Comparison of ENCODE assay signal across 26 mouse cellular contexts in the genomic region with DNA sequence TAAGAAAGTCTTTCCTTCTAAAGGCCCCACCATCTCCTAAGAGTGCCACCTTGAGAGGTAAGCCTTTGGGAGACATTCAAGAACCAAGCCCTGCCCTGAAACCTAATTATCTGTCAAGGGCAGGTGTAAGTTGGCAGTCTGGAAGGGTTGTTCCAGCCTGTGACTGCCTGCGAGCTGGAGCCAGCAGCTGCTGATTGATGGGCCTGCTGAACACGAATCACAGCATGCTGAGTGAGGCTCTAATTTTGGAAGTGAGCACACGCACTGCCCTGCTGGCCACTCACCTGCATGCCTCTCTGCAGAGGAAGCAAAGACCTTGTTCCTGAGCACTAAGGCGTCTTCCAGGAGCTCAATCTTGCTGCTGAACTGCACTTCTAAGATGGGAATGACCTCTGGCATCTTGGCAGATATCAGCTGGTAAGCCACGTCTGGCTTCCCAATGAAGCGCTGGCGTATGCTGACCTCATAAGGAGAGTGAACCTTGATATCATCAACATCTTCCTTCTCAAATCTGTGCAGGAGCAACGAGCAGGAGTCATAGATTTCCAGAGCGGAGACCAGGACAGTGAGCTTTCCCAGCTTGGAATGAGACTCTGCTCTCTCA. TPM values are rescaled to one million over a fixed set of nuclear protein-coding genes. Genes with fewer than 3 reads are reported as not detected.
DNase-seq lines count a peak whose midpoint lies in the region; ATAC-seq and TF ChIP-seq lines count a peak whose summit lies in the region.
"Had no signal": no experiment of that assay in that cellular context is flagged by ENCODE, and none has a peak within 500 bp of the region (broad histone marks: within the 10 kb centered on the region; RNA-seq: fewer than 3 reads in every experiment).

No protein-coding gene starts in this region.

- H3K4me1 ChIP-seq in cerebellum, adult 2 months (ENCODE audit: control insufficient read depth, insufficient read depth, low read length) = peaks cover 12% of the 10 kb centered on the region
- 0 out of 2 replicates have a peak, but pooled peaks cover 3% of the 10 kb centered on the region for H3K4me1 ChIP-seq in heart, embryonic 11.5 days (ENCODE audit: control insufficient read depth, insufficient read depth, low read length)
- H3K4me1 ChIP-seq: midbrain, embryonic 15.5 days had no signal

- TF ChIP-seq POLR2A in cerebellum, adult 2 months (IDR thresholded peaks at IDR 0.05; ENCODE audit: borderline replicate concordance, insufficient read depth, low read length) = no peak

- 45% methylated on average over 9 of the region's 9 CpGs for WGBS in cerebellum, adult 2 months
- 69% methylated on average over 9 of the region's 9 CpGs for WGBS in heart, embryonic 11.5 days (ENCODE audit: insufficient replicate concordance)

- ATAC-seq in heart, embryonic 11.5 days (replicated peaks; ENCODE audit: insufficient number of reproducible peaks, low FRiP score, low TSS enrichment) = no peak
- ATAC-seq: activated CD4-positive, CD25-positive, alpha-beta regulatory T cell, adult 4 months; CD4-positive, CD25-positive, alpha-beta regulatory T cell, adult 4 months; forebrain, embryonic 16.5 days; midbrain, embryonic 15.5 days had no signal

- H3K27me3 ChIP-seq in cerebellum, adult 2 months (ENCODE audit: control insufficient read depth, insufficient read depth, low read length) = no peaks in the 10 kb centered on the region
- no peaks in the 10 kb centered on the region for H3K27me3 ChIP-seq in heart, embryonic 11.5 days (ENCODE audit: control insufficient read depth, insufficient read depth, low read length)
- H3K27me3 ChIP-seq: embryonic facial prominence, embryonic 15.5 days; heart, embryonic 15.5 days; liver, embryonic 13.5 days; midbrain, embryonic 15.5 days had no signal

- no peak overlapping the region for H3K4me3 ChIP-seq in cerebellum, adult 2 months (replicated peaks; ENCODE audit: insufficient read depth, low read depth, low read length)
- no peak overlapping the region for H3K4me3 ChIP-seq in heart, embryonic 11.5 days (ENCODE audit: low read depth, low read length)
- H3K4me3 ChIP-seq: embryonic facial prominence, embryonic 15.5 days; heart, embryonic 15.5 days; liver, embryonic 13.5 days; midbrain, embryonic 15.5 days; myocyte had no signal

- no peak overlapping the region for H3K27ac ChIP-seq in cerebellum, adult 2 months (ENCODE audit: insufficient read depth, low read length)
- no peak overlapping the region for H3K27ac ChIP-seq in heart, embryonic 11.5 days (ENCODE audit: low read depth, low read length)
- H3K27ac ChIP-seq: embryonic facial prominence, embryonic 15.5 days; heart, embryonic 15.5 days; hindbrain, embryonic 14.5 days; liver, embryonic 13.5 days; midbrain, embryonic 15.5 days had no signal

- no peaks in the 10 kb centered on the region for H3K9me3 ChIP-seq in heart, embryonic 11.5 days (replicated peaks; ENCODE audit: control insufficient read depth, low read length)
- H3K9me3 ChIP-seq: embryonic facial prominence, embryonic 15.5 days; heart, embryonic 15.5 days; liver, embryonic 13.5 days; midbrain, embryonic 15.5 days had no signal

- no peak overlapping the region for H3K9ac ChIP-seq in heart, embryonic 11.5 days (ENCODE audit: low read depth, low read length)
- H3K9ac ChIP-seq: embryonic facial prominence, embryonic 15.5 days; heart, embryonic 15.5 days; hindbrain, embryonic 14.5 days; liver, embryonic 13.5 days; lung, embryonic 14.5 days; midbrain, embryonic 15.5 days had no signal

- TF ChIP-seq CTCF in cerebellum, adult 2 months (IDR thresholded peaks at IDR 0.05; ENCODE audit: borderline replicate concordance, insufficient read depth, low read depth, low read length) = no peak

- H3K4me2 ChIP-seq in heart, embryonic 11.5 days = no peak overlapping the region
- H3K4me2 ChIP-seq: embryonic facial prominence, embryonic 15.5 days; heart, embryonic 15.5 days; hindbrain, embryonic 14.5 days; liver, embryonic 13.5 days; lung, embryonic 14.5 days; midbrain, embryonic 15.5 days had no signal

- H3K36me3 ChIP-seq in heart, embryonic 11.5 days (ENCODE audit: control insufficient read depth, insufficient read depth, low read length) = peaks cover 4% of the 10 kb centered on the region; the same call in 1 of the 2 replicates

- DNase-seq in cerebellum, adult 2 months = peak; percentile 29 to 51
- DNase-seq in cerebellum, adult 11 months = no peak
- peak; percentile 94 for DNase-seq in heart, adult 11 months
- DNase-seq in kidney, adult 8-10 months = peak; percentile 33 to 43
- DNase-seq in kidney, postnatal 4 days = no peak
- peak; percentile 31 for DNase-seq in heart, postnatal 4 days
- DNase-seq in MN1 (ENCODE audit: low spot score) = no peak
- DNase-seq: adrenal gland, postnatal 10 days; liver, embryonic 13.5 days; lung, embryonic 14.5 days; lung, postnatal 36 days; spleen, adult 18-20 months; thymus, postnatal 36 days had no signal

RNA-seq across cellular contexts. Expression of a gene that starts 21.7 kb away (rescaled TPM):
- polyA plus RNA-seq in cerebellum, adult 2 months (2012; rRNA removed) = 11.6 and 12.1 TPM in 2 replicates
- polyA plus RNA-seq in heart, embryonic 11.5 days (2014; fragmentation: Nextera tagmentation; extraction: Ambion mirVana) = 11.3 and 13.0 TPM in 2 replicates
- total RNA-seq in heart, postnatal 4 days (2021) = 10 to 100 TPM; 14.8 to 16.3 TPM

RNA-seq across cellular contexts. Expression of a gene that starts 22.8 kb away (rescaled TPM):
- polyA plus RNA-seq in cerebellum, adult 2 months (2012; rRNA removed) = 445 and 459 TPM in 2 replicates
- 117 and 124 TPM in 2 replicates for polyA plus RNA-seq in heart, embryonic 11.5 days (2014; fragmentation: Nextera tagmentation; extraction: Ambion mirVana)
- 10 to 100 TPM; 40.8 to 45.5 TPM for total RNA-seq in heart, postnatal 4 days (2021)

RNA-seq across cellular contexts. Expression of a gene that starts 44.1 kb away (rescaled TPM):
- polyA plus RNA-seq in cerebellum, adult 2 months (2012; rRNA removed) = 4.5 and 4.9 TPM in 2 replicates
- 5.8 and 6.2 TPM in 2 replicates for polyA plus RNA-seq in heart, embryonic 11.5 days (2014; fragmentation: Nextera tagmentation; extraction: Ambion mirVana)
- 1 to 10 TPM; 6.1 to 6.2 TPM for total RNA-seq in heart, postnatal 4 days (2021)

RNA-seq across cellular contexts. Expression of a gene that starts 52.7 kb away (rescaled TPM):
- 0.11 TPM in 1 of 2 replicates, not detected in the other for polyA plus RNA-seq in cerebellum, adult 2 months (2012; rRNA removed)
- not detected in 2 replicates for polyA plus RNA-seq in heart, embryonic 11.5 days (2014; fragmentation: Nextera tagmentation; extraction: Ambion mirVana)
- total RNA-seq in heart, postnatal 4 days (2021) = not detected
- total RNA-seq: adrenal gland, postnatal 10 days; megakaryocyte-erythroid progenitor cell, adult 5-6 weeks had no signal
- polyA plus RNA-seq: activated CD4-positive, CD25-positive, alpha-beta regulatory T cell, adult 4 months; CD4-positive, CD25-positive, alpha-beta regulatory T cell, adult 4 months; embryonic facial prominence, embryonic 15.5 days; forebrain, embryonic 16.5 days; heart, embryonic 15.5 days; hindbrain, embryonic 14.5 days; intestine, embryonic 14.5 days; limb, embryonic 11.5 days; liver, embryonic 13.5 days; lung, embryonic 14.5 days; myocyte; neural tube, embryonic 14.5 days had no signal

Comparison
In these comparisons a context has a peak if more than half of its experiments do, and no peak if none do; other contexts are left out.
1. DNase-seq: peak in cerebellum, adult 2 months (2 of 2), heart, adult 11 months (single experiment), kidney, adult 8-10 months (2 of 2) and heart, postnatal 4 days (single experiment); none in cerebellum, adult 11 months (single experiment), kidney, postnatal 4 days (0 of 2) and MN1 (single experiment).